Mouse (Mus musculus) splenic B cell, adult 2 months (primary cell): ENCODE data around the gene Olfr159.

ENCODE experiments used
- DNase-seq: peaks from one replicate; pipeline ENCODE4 v3.0.0-alpha.2; 2011; ENCODE audit warnings: low read depth, low spot score
- H3K27me3 ChIP-seq: 2 replicates; pipeline ENCODE4 v1.6.1; 2012; ENCODE audit warnings: mild to moderate bottlenecking, low read length, moderate library complexity, mixed read lengths; ENCODE audit not compliant: control insufficient read depth, poor library complexity, insufficient read depth, severe bottlenecking
- H3K36me3 ChIP-seq: 2 replicates; pipeline ENCODE4 v1.6.1; 2012; ENCODE audit warnings: mild to moderate bottlenecking, low read length, moderate library complexity, mixed read lengths; ENCODE audit not compliant: control insufficient read depth, poor library complexity, insufficient read depth, severe bottlenecking

The Olfr159 gene

DNA sequence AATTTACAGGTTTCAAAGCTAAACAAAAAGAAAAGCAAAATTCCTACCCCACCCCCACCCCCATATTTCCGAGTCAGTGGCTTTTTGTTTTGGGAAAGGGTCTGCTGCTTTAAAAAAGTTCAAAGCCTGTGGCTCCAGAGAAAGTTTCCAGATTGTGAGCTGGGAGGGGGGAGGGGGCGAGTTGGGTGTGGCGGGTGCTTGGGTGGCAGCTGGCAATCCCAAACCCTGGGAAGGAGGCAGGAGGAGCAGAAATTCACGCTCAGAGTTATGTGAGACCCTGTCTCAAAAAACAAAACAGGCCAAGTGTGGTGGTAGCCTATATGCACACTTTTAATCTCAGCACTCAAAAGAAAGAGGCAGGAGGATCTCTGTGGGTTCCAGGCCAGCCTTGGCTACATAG, 28.2 kb downstream of the Olfr159 start:
- DNase-seq = no peak
- no peaks in the 10 kb centered on the region for H3K27me3 ChIP-seq
- no peaks in the 10 kb centered on the region for H3K36me3 ChIP-seq

DNA sequence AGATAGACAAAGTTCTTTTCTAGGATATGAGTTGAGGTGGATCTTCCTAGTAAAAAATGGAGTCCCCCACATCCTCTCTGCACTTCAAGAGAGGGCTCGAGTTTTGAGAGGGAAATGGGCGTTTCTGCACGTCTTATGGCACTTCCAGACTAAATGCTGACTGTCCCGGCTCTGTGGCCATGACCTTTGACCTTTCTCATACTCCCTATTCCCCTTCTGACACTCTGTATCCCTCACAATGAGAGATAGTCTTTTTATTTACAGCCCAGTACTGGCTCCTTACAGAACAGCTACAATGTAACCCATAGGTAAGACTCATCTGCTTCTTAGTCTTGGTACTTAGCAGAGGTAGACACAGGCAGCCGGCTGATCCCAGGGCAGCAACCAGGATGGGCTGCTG, 29.3 kb downstream of the Olfr159 start:
- H3K27me3 ChIP-seq = no peaks in the 10 kb centered on the region
- no peak for DNase-seq
- H3K36me3 ChIP-seq = no peaks in the 10 kb centered on the region

- DNase-seq = no peak
- H3K27me3 ChIP-seq = no peaks in the 10 kb centered on the region
- no peaks in the 10 kb centered on the region for H3K36me3 ChIP-seq
Observed at GRCm38 (mm10) chr4:43738989-43739674, 31.7 kb downstream of the Olfr159 start.

DNA sequence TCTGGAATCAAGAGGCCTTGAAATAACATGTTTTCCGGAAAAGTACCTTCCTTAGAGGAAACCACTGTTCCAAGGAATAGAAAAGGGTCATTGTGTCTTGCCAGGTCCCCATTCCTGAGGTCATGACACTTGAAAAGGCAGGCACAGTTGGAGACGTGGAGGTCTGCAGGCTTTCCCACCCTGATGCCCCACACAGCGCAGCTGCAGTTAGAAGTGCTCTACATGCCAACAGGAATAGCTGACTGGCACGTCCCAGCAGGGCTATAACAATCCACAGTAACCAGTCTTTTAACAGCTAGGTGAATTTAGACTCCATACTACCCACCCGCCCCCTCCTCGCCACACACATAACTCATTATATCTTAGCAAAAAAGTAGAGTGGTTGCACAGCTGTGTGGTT, 33.7 kb downstream of the Olfr159 start:
- Histone ChIP-seq H3K27me3 (no peaks in the 10 kb centered on the region), H3K36me3 (no peaks in the 10 kb centered on the region)
- no peak for DNase-seq

DNA sequence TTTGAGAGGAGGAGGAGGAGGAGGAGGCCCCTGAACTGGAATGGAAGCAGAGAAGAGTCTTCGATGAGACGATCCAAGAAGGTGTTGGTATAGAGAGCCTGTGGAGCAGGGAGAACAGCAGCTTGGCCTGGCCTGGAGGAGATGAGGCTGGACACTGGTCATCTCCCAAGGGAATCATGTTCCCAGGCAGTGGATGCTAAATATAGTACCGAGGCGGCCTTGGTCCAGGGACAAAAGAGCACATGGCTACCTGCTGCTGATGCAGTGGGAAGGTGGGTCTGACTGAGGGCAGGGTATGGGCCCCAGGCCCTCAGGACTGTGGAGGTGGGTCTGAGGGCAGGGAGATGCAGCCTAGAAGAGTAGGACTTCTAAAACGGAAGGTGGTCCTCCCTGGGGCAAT, 37.6 kb downstream of the Olfr159 start:
- DNase-seq = no peak
- H3K27me3 ChIP-seq = no peaks in the 10 kb centered on the region; the same call in 1 of the 2 replicates
- no peaks in the 10 kb centered on the region for H3K36me3 ChIP-seq

GRCm38 (mm10) chr4:43732171-43732570, 38.6 kb downstream of the Olfr159 start:
- DNase-seq = no peak

DNA sequence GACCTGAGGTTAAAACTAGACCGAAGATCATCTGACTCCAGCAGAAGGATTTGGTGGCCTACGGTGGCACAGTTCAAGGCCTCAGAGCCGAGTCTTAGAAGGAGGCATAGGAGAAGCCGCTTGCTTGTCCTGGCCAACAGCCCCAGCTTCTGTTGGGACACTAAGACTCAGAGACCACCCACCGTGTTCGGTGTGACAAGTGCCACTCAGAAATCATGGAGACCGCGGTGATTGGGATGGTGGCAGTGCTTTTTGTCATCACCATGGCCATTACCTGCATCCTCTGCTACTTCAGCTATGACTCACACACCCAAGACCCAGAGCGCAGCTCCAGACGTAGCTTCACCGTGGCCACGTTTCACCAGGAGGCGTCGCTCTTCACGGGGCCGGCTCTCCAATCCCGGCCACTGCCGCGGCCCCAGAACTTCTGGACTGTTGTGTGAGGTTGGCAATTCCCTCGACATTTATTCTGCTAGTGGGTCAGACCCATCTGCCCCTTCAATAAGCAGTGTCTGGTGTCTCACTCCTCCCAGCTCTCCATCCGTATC, 40.0 kb downstream of the Olfr159 start:
- Histone ChIP-seq H3K27me3 (no peaks in the 10 kb centered on the region; the same call in 1 of the 2 replicates), H3K36me3 (no peaks in the 10 kb centered on the region)
- DNase-seq = no peak

More at GRCm38 (mm10) chr4:43732171-43732570, 38.6 kb downstream of the Olfr159 start:
- no peaks in the 10 kb centered on the region; the same call in 1 of the 2 replicates for H3K27me3 ChIP-seq
- no peaks in the 10 kb centered on the region for H3K36me3 ChIP-seq

DNA sequence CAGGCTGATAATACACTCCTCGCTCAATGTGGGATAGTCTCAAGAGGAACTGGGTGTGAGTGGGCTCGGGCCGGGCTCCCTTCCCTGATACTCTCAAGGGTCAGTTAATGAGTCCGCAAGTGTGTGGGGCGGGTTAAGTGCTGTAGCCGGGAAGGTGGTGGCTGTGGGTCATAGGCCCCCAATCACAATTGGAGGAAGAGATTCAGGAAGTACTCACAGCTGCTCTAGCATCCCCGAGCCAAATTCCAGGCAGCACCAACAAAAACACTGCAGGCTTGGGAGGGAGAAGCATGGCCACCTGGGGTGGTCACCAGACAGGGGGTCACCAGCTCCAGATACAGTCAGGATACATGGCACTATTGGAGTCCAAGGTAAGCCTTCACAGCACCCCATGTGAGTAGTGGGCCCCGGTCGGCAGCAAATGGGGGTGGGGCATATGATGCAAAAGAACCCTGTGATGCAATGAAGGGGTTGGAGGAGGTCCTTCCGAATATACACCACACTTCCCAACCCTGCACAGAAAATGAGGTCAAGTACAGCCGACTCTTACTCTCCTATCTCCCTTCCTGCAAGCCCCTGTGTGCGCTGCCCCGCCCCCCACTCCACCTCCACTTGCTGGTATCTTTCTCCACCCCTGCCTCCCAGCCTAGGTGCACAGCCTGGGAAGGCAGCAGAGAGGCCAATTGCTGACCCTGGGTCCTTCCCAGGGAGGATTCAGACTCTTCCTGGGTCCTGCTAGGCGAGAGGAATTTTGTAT, 40.8 kb downstream of the Olfr159 start, which contains the start of gene Spaar:
Gene Spaar (plus strand): TSS at position 241 of the 757 bp plus-strand sequence.
- DNase-seq = no peak
- no peaks in the 10 kb centered on the region for H3K36me3 ChIP-seq
- no peaks in the 10 kb centered on the region; the same call in 1 of the 2 replicates for H3K27me3 ChIP-seq

DNA sequence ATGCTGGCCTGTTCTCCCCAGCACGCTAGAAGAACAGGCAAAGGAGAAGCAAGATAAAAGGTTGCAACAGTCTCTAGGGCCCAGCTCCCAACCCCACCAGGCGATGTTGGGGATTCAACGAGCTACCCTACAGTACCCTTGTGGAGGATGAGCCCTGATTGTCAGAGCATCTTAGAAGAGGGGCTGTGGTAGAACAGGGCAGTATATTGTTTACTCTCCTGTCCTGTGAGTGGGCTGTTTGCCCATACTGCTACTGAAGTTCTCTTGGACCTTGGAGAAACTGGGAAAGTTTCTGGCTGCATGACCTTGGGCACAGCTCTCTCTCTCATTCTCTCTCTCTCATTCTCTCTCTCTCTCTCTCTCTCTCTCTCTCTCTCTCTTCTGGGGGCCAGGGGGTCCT, 41.7 kb downstream of the Olfr159 start:
- DNase-seq = no peak
- Histone ChIP-seq H3K36me3 (no peaks in the 10 kb centered on the region), H3K27me3 (no peaks in the 10 kb centered on the region; the same call in 1 of the 2 replicates)

- no peak for DNase-seq
- H3K27me3 ChIP-seq = no peaks in the 10 kb centered on the region; the same call in 1 of the 2 replicates
- H3K36me3 ChIP-seq = no peaks in the 10 kb centered on the region
Observed at GRCm38 (mm10) chr4:43728576-43728954, 42.2 kb downstream of the Olfr159 start.

DNA sequence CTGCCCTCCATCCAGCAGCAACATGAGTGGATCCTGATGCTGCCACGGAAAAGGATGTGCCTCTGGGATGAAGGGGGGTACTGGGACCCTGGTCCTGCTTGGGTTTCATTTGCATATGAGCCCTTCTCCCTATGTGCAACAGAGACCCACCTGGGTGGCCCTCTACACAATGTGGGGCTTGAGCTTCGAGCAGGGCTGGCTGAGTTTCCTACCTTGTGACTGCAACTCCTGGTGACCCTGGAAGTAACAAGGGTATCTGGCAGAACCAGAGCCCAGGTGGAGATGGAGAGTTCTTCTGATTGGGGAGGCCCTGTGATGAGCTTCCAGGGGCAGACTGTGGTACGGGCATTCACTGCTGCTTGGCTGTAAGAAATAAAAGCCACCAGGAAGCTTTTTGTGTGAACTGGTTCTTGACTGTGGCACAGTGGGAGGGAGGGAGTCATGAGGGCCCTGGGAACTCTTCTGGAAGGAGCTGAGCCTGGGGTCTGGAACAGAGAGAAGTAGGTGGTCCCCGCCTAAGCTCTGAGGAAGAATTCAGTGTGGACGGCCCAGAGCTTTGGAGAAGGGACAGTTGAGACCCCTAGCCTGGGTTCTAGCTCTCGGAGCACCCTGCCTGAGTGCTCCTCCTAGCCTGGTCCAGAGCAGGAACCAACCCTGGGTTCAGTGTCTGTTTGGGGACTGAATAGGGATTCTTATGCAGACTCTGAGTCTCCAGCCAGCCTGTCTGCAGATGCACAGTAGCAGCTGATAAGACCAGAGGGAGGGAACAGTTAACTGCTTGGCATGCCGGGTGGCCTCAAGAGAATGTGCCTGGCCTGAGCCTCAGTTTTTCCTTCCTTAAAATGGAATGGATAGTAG, 42.9 kb downstream of the Olfr159 start:
- Histone ChIP-seq H3K27me3 (no peaks in the 10 kb centered on the region; the same call in 1 of the 2 replicates), H3K36me3 (no peaks in the 10 kb centered on the region)
- DNase-seq = no peak

DNA sequence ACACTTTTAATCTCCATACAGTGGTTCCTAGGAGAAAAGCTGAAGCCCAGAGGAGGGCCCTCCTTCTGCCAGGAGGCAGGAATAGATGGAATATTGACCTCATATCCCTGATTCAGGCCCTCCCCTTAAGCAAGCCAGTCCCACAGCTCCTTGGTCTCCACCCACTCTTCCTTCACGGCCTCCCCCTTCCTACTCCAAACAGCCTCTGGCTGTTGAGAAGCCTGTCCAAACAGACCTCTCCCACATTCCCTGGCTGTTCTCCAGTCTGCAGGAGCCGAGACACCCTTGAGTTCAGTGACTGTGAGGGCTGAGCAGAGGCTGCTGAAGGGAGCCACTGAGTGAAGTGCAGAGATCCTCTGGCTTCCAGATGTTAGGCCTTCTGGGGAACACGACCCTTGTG, 43.8 kb downstream of the Olfr159 start, which contains the start of gene Hrct1:
Gene Hrct1 (plus strand): TSS at position 194 of the 400 bp plus-strand sequence.
- H3K36me3 ChIP-seq = no peaks in the 10 kb centered on the region
- H3K27me3 ChIP-seq = no peaks in the 10 kb centered on the region; the same call in 1 of the 2 replicates
- no peak for DNase-seq

GRCm38 (mm10) chr4:43726228-43726993, 44.4 kb downstream of the Olfr159 start:
- H3K36me3 ChIP-seq = no peaks in the 10 kb centered on the region
- DNase-seq = no peak
- H3K27me3 ChIP-seq = no peaks in the 10 kb centered on the region; the same call in 1 of the 2 replicates

GRCm38 (mm10) chr4:43724764-43725163, 46.0 kb downstream of the Olfr159 start:
- H3K36me3 ChIP-seq = no peaks in the 10 kb centered on the region
- DNase-seq = peak; percentile 32

More at GRCm38 (mm10) chr4:43724764-43725163, 46.0 kb downstream of the Olfr159 start:
- H3K27me3 ChIP-seq = no peaks in the 10 kb centered on the region; the same call in 1 of the 2 replicates
